Mouse (Mus musculus): ENCODE data around the gene Lamtor1. TPM values are rescaled to one million over a fixed set of nuclear protein-coding genes. Genes with fewer than 3 reads are reported as not detected.
"Not testable (repeated sequence)": the region's sequence is repeated elsewhere in the genome, so short reads cannot be mapped to it uniquely, and the experiment has no call there.

Lamtor1 gene
- total and polyA plus RNA-seq, 3 experiments: 68.6 to 107 (median 86.2) TPM

DNA sequence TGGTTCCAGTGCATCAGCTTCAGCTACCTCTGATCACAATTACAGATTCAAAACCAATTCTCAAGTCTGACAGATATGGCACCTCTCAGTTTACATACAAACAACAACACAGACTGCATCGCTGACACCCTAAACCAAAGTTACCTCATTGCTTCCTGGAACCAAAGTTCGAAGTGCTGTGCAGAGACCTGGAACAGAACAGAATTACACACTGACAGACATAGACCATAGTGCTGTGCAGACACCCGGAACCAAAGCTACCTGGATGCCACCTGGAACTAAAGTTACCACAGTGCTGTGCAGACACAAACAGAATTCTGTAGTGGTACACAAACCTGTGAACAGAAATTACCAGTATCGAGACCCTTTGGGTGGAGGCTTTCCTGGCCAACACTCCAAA, 34.1 kb downstream of the Lamtor1 start:
- Histone ChIP-seq H3K79me2 (replicated peaks; ENCODE audit: control insufficient read depth, extremely low read depth, insufficient read depth, poor library complexity, severe bottlenecking) (peaks cover 20% of the 10 kb centered on the region), H3K4me2 (ENCODE audit: insufficient read depth, low read depth, poor library complexity, severe bottlenecking) (no peak overlapping the region), H3K4me1 (ENCODE audit: control insufficient read depth in 1 of 2, insufficient read depth in 2 of 2) (peaks cover 2 to 17% of the 10 kb centered on the region in 2 experiments; a peak in 3 of 4 replicates), H3K4me3 (replicated peaks in 1 of 3; ENCODE audit: low read depth in 2 of 3, low read length in 2 of 3, poor library complexity in 1 of 3) (no peak overlapping the region), H3K9ac (ENCODE audit: insufficient read depth, low read depth) (no peak overlapping the region), H3K27me3 (replicated peaks) (no peaks in the 10 kb centered on the region), H3K27ac (ENCODE audit: insufficient read depth, low read depth) (no peak overlapping the region), H3K9me3 (replicated peaks; ENCODE audit: low read length) (no peaks in the 10 kb centered on the region), H3K36me3 (replicated peaks in 1 of 2; ENCODE audit: control insufficient read depth in 1 of 2, insufficient read depth in 1 of 2, low read length in 1 of 2) (peaks cover 0 to 31% of the 10 kb centered on the region in 2 experiments)
- TF ChIP-seq JUND (conservative IDR thresholded peaks at IDR 0.05; ENCODE audit: low read depth, low read length) (no peak), JUN (IDR thresholded peaks at IDR 0.05; ENCODE audit: insufficient read depth, low read depth, low read length) (no peak), BHLHE40 (IDR thresholded peaks at IDR 0.05; ENCODE audit: low read depth, low read length) (no peak), NRF1 (IDR thresholded peaks at IDR 0.05; ENCODE audit: low read depth, low read length) (no peak), POLR2A (IDR thresholded peaks at IDR 0.05; ENCODE audit: low read depth, low read length) (no peak), KAT2A (IDR thresholded peaks at IDR 0.05; ENCODE audit: insufficient replicate concordance, low read length) (no peak), MAX (IDR thresholded peaks at IDR 0.05; ENCODE audit: low read length) (no peak), SMC3 (IDR thresholded peaks at IDR 0.05; ENCODE audit: low read depth, low read length) (no peak), USF2 (conservative IDR thresholded peaks at IDR 0.05; ENCODE audit: low read depth, low read length) (no peak), HCFC1 (IDR thresholded peaks at IDR 0.05; ENCODE audit: low read depth, low read length) (no peak), ZMIZ1 (IDR thresholded peaks at IDR 0.05; ENCODE audit: low read depth, low read length) (no peak)
- DNase-seq (ENCODE audit: extremely low read depth): no peak
- in situ Hi-C loops (cut with MboI; ENCODE audit: low pct_ligation_motif_present, low pct_unique_long_range_greater_than_20kb, low sequenced_read_pairs): no loop called here
- dilution Hi-C loops (cut with MboI; ENCODE audit: extremely low pct_ligation_motif_present, extremely low pct_unique_long_range_greater_than_20kb, low sequenced_read_pairs): no loop called here

DNA sequence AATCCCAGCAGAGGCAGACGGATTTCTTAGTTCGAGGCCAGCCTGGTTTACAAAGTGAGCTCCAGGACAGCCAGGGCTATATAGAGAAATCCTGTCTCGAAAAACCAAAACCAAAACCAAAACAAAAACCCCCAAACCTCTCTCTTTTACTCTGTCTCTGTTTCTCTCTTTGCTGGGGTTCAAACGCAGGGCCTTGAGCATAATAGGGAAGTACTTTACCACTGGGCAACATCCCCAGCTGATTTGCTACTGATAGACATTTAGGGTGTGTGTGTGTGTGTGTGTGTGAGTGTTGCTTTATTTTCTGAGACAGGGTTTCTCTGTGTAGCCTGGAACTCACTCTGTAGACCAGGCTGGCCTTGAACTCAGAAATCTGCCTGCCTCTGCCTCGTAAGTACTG, 43.3 kb downstream of the Lamtor1 start:
- in situ Hi-C loops (cut with MboI; ENCODE audit: low pct_ligation_motif_present, low pct_unique_long_range_greater_than_20kb, low sequenced_read_pairs); H3K27me3 ChIP-seq (replicated peaks); H3K9me3 ChIP-seq (replicated peaks; ENCODE audit: low read length); dilution Hi-C loops (cut with MboI; ENCODE audit: extremely low pct_ligation_motif_present, extremely low pct_unique_long_range_greater_than_20kb, low sequenced_read_pairs); H3K27ac ChIP-seq (ENCODE audit: insufficient read depth, low read depth); H3K4me3 ChIP-seq (replicated peaks in 1 of 3; ENCODE audit: low read depth in 2 of 3, low read length in 2 of 3, poor library complexity in 1 of 3): not testable (repeated sequence)
- H3K9ac ChIP-seq (ENCODE audit: insufficient read depth, low read depth): peak overlapping the region; percentile 44; the same call in 1 of the 2 replicates
- peaks cover 20% of the 10 kb centered on the region for H3K79me2 ChIP-seq (replicated peaks; ENCODE audit: control insufficient read depth, extremely low read depth, insufficient read depth, poor library complexity, severe bottlenecking)
- H3K36me3 ChIP-seq (replicated peaks in 1 of 2; ENCODE audit: control insufficient read depth in 1 of 2, insufficient read depth in 1 of 2, low read length in 1 of 2): peaks cover 0 to 17% of the 10 kb centered on the region in 2 experiments
- peak; percentile 38 for DNase-seq (ENCODE audit: extremely low read depth)
- peak overlapping the region; percentile 90 for H3K4me2 ChIP-seq (ENCODE audit: insufficient read depth, low read depth, poor library complexity, severe bottlenecking)
- H3K4me1 ChIP-seq (ENCODE audit: control insufficient read depth in 1 of 2, insufficient read depth in 2 of 2): peaks cover 0 to 23% of the 10 kb centered on the region in 2 experiments; a peak in 2 of 4 replicates

DNA sequence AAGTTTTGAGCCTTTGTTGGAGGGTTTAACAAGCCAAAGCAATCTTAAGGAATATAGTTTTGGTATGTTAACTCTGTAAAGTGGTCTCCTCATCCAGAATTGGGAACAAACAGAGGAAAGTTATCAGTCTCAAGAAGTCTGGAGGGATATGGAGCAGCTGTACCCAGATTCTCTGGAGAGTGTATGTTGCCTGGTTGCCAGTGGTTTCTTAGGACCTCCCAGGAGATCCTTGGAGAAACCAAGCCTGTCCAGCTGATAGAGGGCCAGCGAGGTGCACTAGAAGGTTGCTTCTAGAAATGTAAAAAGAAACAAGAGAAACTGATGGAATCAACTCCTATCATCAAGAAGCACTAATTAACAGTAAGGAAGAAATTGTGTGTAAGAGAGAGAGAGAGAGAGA, 45.9 kb downstream of the Lamtor1 start:
- in situ Hi-C loops (cut with MboI; ENCODE audit: low pct_ligation_motif_present, low pct_unique_long_range_greater_than_20kb, low sequenced_read_pairs): no loop called here

More for the DNA sequence above, 45.9 kb downstream of the Lamtor1 start:
- dilution Hi-C loops (cut with MboI; ENCODE audit: extremely low pct_ligation_motif_present, extremely low pct_unique_long_range_greater_than_20kb, low sequenced_read_pairs): no loop called here
- TF ChIP-seq EP300 (IDR thresholded peaks at IDR 0.05; ENCODE audit: low read length): no peak
- TF ChIP-seq MEF2A (IDR thresholded peaks at IDR 0.05; ENCODE audit: borderline replicate concordance, low read depth, low read length): no peak
- TF ChIP-seq TCF12 (IDR thresholded peaks at IDR 0.05; ENCODE audit: low read depth, low read length): no peak
- no peak for TF ChIP-seq CHD2 (IDR thresholded peaks at IDR 0.05; ENCODE audit: low read length)
- TF ChIP-seq TBP (conservative IDR thresholded peaks at IDR 0.05; ENCODE audit: low read depth, low read length): no peak
- no peak for TF ChIP-seq MYC (IDR thresholded peaks at IDR 0.05; ENCODE audit: low read depth, low read length)
- no peak for TF ChIP-seq POLR2A (IDR thresholded peaks at IDR 0.05; ENCODE audit: low read depth, low read length)
- TF ChIP-seq USF1 (IDR thresholded peaks at IDR 0.05; ENCODE audit: low read depth, low read length): no peak
- no peak for TF ChIP-seq RAD21 (IDR thresholded peaks at IDR 0.05; ENCODE audit: low read depth, low read length)
- no peak for TF ChIP-seq ZKSCAN1 (IDR thresholded peaks at IDR 0.05; ENCODE audit: borderline replicate concordance, low read depth, low read length)
- TF ChIP-seq POLR2AphosphoS2 (IDR thresholded peaks at IDR 0.05; ENCODE audit: low read depth, low read length): no peak
- TF ChIP-seq ETS1 (conservative IDR thresholded peaks at IDR 0.05; ENCODE audit: low read depth, low read length): no peak
- TF ChIP-seq CHD1 (IDR thresholded peaks at IDR 0.05; ENCODE audit: low read depth, low read length): no peak
- H3K9me3 ChIP-seq (replicated peaks; ENCODE audit: low read length): no peaks in the 10 kb centered on the region
- H3K27ac ChIP-seq (ENCODE audit: insufficient read depth, low read depth): no peak overlapping the region
- no peak for DNase-seq (ENCODE audit: extremely low read depth)
- peaks cover 0 to 45% of the 10 kb centered on the region in 2 experiments; a peak in 2 of 4 replicates for H3K4me1 ChIP-seq (ENCODE audit: control insufficient read depth in 1 of 2, insufficient read depth in 2 of 2)
- no peak overlapping the region for H3K9ac ChIP-seq (ENCODE audit: insufficient read depth, low read depth)
- H3K4me3 ChIP-seq (replicated peaks in 1 of 3; ENCODE audit: low read depth in 2 of 3, low read length in 2 of 3, poor library complexity in 1 of 3): no peak overlapping the region
- no peak overlapping the region for H3K4me2 ChIP-seq (ENCODE audit: insufficient read depth, low read depth, poor library complexity, severe bottlenecking)
- no peaks in the 10 kb centered on the region for H3K27me3 ChIP-seq (replicated peaks)
- H3K36me3 ChIP-seq (replicated peaks in 1 of 2; ENCODE audit: control insufficient read depth in 1 of 2, insufficient read depth in 1 of 2, low read length in 1 of 2): peaks cover 0 to 20% of the 10 kb centered on the region in 2 experiments
- H3K79me2 ChIP-seq (replicated peaks; ENCODE audit: control insufficient read depth, extremely low read depth, insufficient read depth, poor library complexity, severe bottlenecking): peaks cover 18% of the 10 kb centered on the region

Measured in CH12.LX (cell line).